Comparison of ENCODE assay signal across 8 mouse cellular contexts in the genomic region with DNA sequence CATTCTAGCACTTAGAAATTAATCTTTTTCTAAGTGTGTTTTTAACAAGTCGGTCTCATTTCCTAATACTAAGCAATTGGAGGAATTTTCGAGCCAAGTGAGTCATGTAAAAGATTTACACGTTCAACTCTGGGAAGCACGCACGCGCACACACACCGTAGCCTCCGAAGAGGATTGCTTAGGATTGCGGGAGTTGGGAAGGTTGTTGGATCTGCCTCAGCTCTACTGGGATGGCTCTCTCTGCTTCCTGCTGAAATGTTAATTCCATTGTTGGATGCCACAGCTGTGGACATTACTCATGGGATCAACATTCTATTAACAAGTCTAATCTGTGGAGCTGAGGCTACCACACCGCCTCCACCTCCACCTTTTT. TPM values are rescaled to one million over a fixed set of nuclear protein-coding genes. Genes with fewer than 3 reads are reported as not detected.
DNase-seq lines count a peak whose midpoint lies in the region; ATAC-seq and TF ChIP-seq lines count a peak whose summit lies in the region.

No protein-coding gene starts in this region.

- WGBS in heart, embryonic 10.5 days: 7% methylated on average over 10 of the region's 10 CpGs
- 2% methylated on average over 10 of the region's 10 CpGs for WGBS in forebrain, embryonic 15.5 days
- WGBS in kidney, embryonic 14.5 days: 6% methylated on average over 10 of the region's 10 CpGs
- WGBS in lung, embryonic 16.5 days: 8% methylated on average over 10 of the region's 10 CpGs
- 7% methylated on average over 10 of the region's 10 CpGs for WGBS in small intestine, adult 2 months

- H3K9ac ChIP-seq in forebrain, embryonic 15.5 days (replicated peaks): peak overlapping the region; percentile 97
- peak overlapping the region; percentile 83; the same call in 1 of the 2 replicates for H3K9ac ChIP-seq in kidney, embryonic 14.5 days (ENCODE audit: low read depth, low read length)
- peak overlapping the region; percentile 16; the same call in 1 of the 2 replicates for H3K9ac ChIP-seq in lung, embryonic 16.5 days (ENCODE audit: low read length)

- no peaks in the 10 kb centered on the region for H3K27me3 ChIP-seq in heart, embryonic 10.5 days (ENCODE audit: insufficient read depth, poor library complexity, severe bottlenecking)
- H3K27me3 ChIP-seq in forebrain, embryonic 15.5 days: no peaks in the 10 kb centered on the region
- H3K27me3 ChIP-seq in kidney, embryonic 14.5 days (ENCODE audit: control insufficient read depth, insufficient read depth, low read length): peaks cover 2% of the 10 kb centered on the region; the same call in 1 of the 2 replicates
- H3K27me3 ChIP-seq in lung, embryonic 16.5 days (ENCODE audit: control insufficient read depth, insufficient read depth, low read depth, low read length): peaks cover 10% of the 10 kb centered on the region
- H3K27me3 ChIP-seq in small intestine, adult 2 months (ENCODE audit: control insufficient read depth, insufficient read depth, low read length): no peaks in the 10 kb centered on the region

- H3K36me3 ChIP-seq in heart, embryonic 10.5 days: no peaks in the 10 kb centered on the region
- H3K36me3 ChIP-seq in forebrain, embryonic 15.5 days: no peaks in the 10 kb centered on the region
- no peaks in the 10 kb centered on the region for H3K36me3 ChIP-seq in kidney, embryonic 14.5 days (ENCODE audit: control insufficient read depth, insufficient read depth, low read length)
- H3K36me3 ChIP-seq in lung, embryonic 16.5 days (ENCODE audit: control insufficient read depth, insufficient read depth, low read length): no peaks in the 10 kb centered on the region
- no peaks in the 10 kb centered on the region for H3K36me3 ChIP-seq in small intestine, adult 2 months (ENCODE audit: control insufficient read depth, insufficient read depth, low read length)

- TF ChIP-seq POLR2A in small intestine, adult 2 months (IDR thresholded peaks at IDR 0.05; ENCODE audit: low read depth, low read length): no peak

- peak overlapping the region; percentile 65 for H3K4me2 ChIP-seq in forebrain, embryonic 15.5 days (replicated peaks)
- H3K4me2 ChIP-seq in kidney, embryonic 14.5 days (replicated peaks; ENCODE audit: low read depth, low read length): peak overlapping the region; percentile 88
- H3K4me2 ChIP-seq in lung, embryonic 16.5 days (ENCODE audit: low read depth, low read length): peak overlapping the region; percentile 97

- DNase-seq in heart, embryonic 10.5 days (ENCODE audit: low spot score): no peak
- no peak for DNase-seq in heart, postnatal 25 days (ENCODE audit: low spot score)
- peak; percentile 59 for DNase-seq in adrenal gland, postnatal 14 days
- no peak for DNase-seq in gastrocnemius, postnatal 25 days

- peaks cover 39% of the 10 kb centered on the region for H3K4me1 ChIP-seq in heart, embryonic 10.5 days
- H3K4me1 ChIP-seq in forebrain, embryonic 15.5 days: peaks cover 24% of the 10 kb centered on the region
- H3K4me1 ChIP-seq in kidney, embryonic 14.5 days (ENCODE audit: control insufficient read depth, insufficient read depth, low read length): peaks cover 4% of the 10 kb centered on the region; the same call in 1 of the 2 replicates
- H3K4me1 ChIP-seq in lung, embryonic 16.5 days (replicated peaks; ENCODE audit: control insufficient read depth, insufficient read depth, low read length): peaks cover 7% of the 10 kb centered on the region
- H3K4me1 ChIP-seq in small intestine, adult 2 months (ENCODE audit: control insufficient read depth, insufficient read depth, insufficient read length, low read length): peaks cover 12% of the 10 kb centered on the region

- TF ChIP-seq CTCF in small intestine, adult 2 months (IDR thresholded peaks at IDR 0.05; ENCODE audit: extremely low read depth, insufficient read length, insufficient replicate concordance, low read depth, low read length): no peak

- H3K9me3 ChIP-seq in heart, embryonic 10.5 days: no peaks in the 10 kb centered on the region
- no peaks in the 10 kb centered on the region for H3K9me3 ChIP-seq in forebrain, embryonic 15.5 days
- H3K9me3 ChIP-seq in kidney, embryonic 14.5 days (ENCODE audit: control insufficient read depth, low read length): no peaks in the 10 kb centered on the region
- no peaks in the 10 kb centered on the region for H3K9me3 ChIP-seq in lung, embryonic 16.5 days (ENCODE audit: control insufficient read depth, low read length)

- intact Hi-C loops in heart, postnatal 25 days (cut with DNase I): loop anchor here (5.0 kb wide), 1 partner anchor 40 kb away; no protein-coding TSS in a partner anchor

- no peak for ATAC-seq in forebrain, embryonic 15.5 days (replicated peaks)
- no peak for ATAC-seq in kidney, embryonic 14.5 days (ENCODE audit: low FRiP score, low TSS enrichment)
- ATAC-seq in lung, embryonic 16.5 days (ENCODE audit: low read depth): no peak

- peak overlapping the region; percentile 94 for H3K4me3 ChIP-seq in heart, embryonic 10.5 days
- H3K4me3 ChIP-seq in forebrain, embryonic 15.5 days: peak overlapping the region; percentile 99
- H3K4me3 ChIP-seq in kidney, embryonic 14.5 days (ENCODE audit: low read length): peak overlapping the region; percentile 87
- H3K4me3 ChIP-seq in lung, embryonic 16.5 days (ENCODE audit: low read length): peak overlapping the region; percentile 80
- H3K4me3 ChIP-seq in small intestine, adult 2 months (ENCODE audit: low read depth, low read length): peak overlapping the region; percentile 69

- 0 out of 2 replicates have a peak overlapping the region, but pooled peaks have one; percentile 91 for H3K27ac ChIP-seq in heart, embryonic 10.5 days
- peak overlapping the region; percentile 95; the same call in 1 of the 2 replicates for H3K27ac ChIP-seq in forebrain, embryonic 15.5 days (replicated peaks)
- H3K27ac ChIP-seq in kidney, embryonic 14.5 days (ENCODE audit: low read depth, low read length): no peak overlapping the region
- H3K27ac ChIP-seq in lung, embryonic 16.5 days (ENCODE audit: low read length): no peak overlapping the region
- H3K27ac ChIP-seq in small intestine, adult 2 months (ENCODE audit: insufficient read depth, low read depth, low read length): no peak overlapping the region

RNA-seq across cellular contexts. Expression of a gene that starts 1.4 kb away (rescaled TPM):
- 27.9 and 35.9 TPM in 2 replicates for polyA plus RNA-seq in heart, embryonic 10.5 days (2016; fragmentation: Nextera tagmentation; extraction: Ambion mirVana)
- total RNA-seq in heart, postnatal 25 days (2021): 10 to 100 TPM; 52.4 to 55.6 TPM
- 14.6 and 17.2 TPM in 2 replicates for total RNA-seq in adrenal gland, postnatal 14 days (2021)
- 139 and 147 TPM in 2 replicates for polyA plus RNA-seq in forebrain, embryonic 15.5 days (2015; fragmentation: Nextera tagmentation; extraction: Ambion mirVana)
- 22.1 and 25.7 TPM in 2 replicates for polyA plus RNA-seq in kidney, embryonic 14.5 days (2014; fragmentation: Nextera tagmentation; extraction: Ambion mirVana)
- 35.3 and 35.7 TPM in 2 replicates for polyA plus RNA-seq in lung, embryonic 16.5 days (2015; fragmentation: Nextera tagmentation; extraction: Ambion mirVana)
- 22.5 and 75.9 TPM in 2 replicates for polyA plus RNA-seq in small intestine, adult 2 months (2012; rRNA removed)
- total RNA-seq in gastrocnemius, postnatal 25 days (2021): 1 to 10 TPM in 1 of 2 experiments, under 1 TPM in 1; 0.56 to 1.1 TPM

Comparison
In these comparisons a context has a peak if more than half of its experiments do, and no peak if none do; other contexts are left out.
1. H3K27ac ChIP-seq: peak in heart, embryonic 10.5 days (single experiment) and forebrain, embryonic 15.5 days (single experiment); none in kidney, embryonic 14.5 days (single experiment), lung, embryonic 16.5 days (single experiment) and small intestine, adult 2 months (single experiment).
2. H3K9ac ChIP-seq: peak in every context shown above with its lines; median percentile 97 in forebrain, embryonic 15.5 days; 83 in kidney, embryonic 14.5 days; 16 in lung, embryonic 16.5 days.
3. Peak in every context shown above with its lines, with median percentiles within 50 percentile points of each other: H3K4me3 ChIP-seq and H3K4me2 ChIP-seq.